Mouse (Mus musculus) heart, postnatal 0 days (tissue): ENCODE results near the gene Irgc1.

ENCODE experiments used
- CTCF ChIP-seq: IDR thresholded peaks from 2 replicates; pipeline ENCODE4 v1.5.1; 2016; ENCODE audit warnings: antibody characterized with exemption, control low read depth, low read depth
- EP300 ChIP-seq: IDR thresholded peaks from 2 replicates; pipeline ENCODE4 v1.6.1; 2016; ENCODE audit warnings: antibody characterized with exemption, low read depth

GRCm38 (mm10) chr7:24488303-24488702 lies 36.2 kb upstream of the Irgc1 start:
- TF ChIP-seq CTCF: no peak
- TF ChIP-seq EP300: no peak
